Mouse (Mus musculus): ENCODE measurements around the gene Hist1h2bj. TPM values are rescaled to one million over a fixed set of nuclear protein-coding genes. Genes with fewer than 3 reads are reported as not detected.

The Hist1h2bj gene
- polyA plus RNA-seq, 1 experiment, result 87.9 TPM

- TF ChIP-seq CTCF (IDR thresholded peaks at IDR 0.05; ENCODE audit: control insufficient read depth, insufficient read depth, low read length), result no peak
- no peak for TF ChIP-seq POLR2A (IDR thresholded peaks at IDR 0.05; ENCODE audit: borderline replicate concordance, control insufficient read depth, low read depth, low read length)
- Histone ChIP-seq H3K27ac (ENCODE audit: control insufficient read depth, insufficient read depth, low read depth, low read length, poor library complexity) (no peak overlapping the region), H3K4me3 (replicated peaks; ENCODE audit: control insufficient read depth, low read depth, low read length) (no peak overlapping the region), H3K4me1 (ENCODE audit: control insufficient read depth, insufficient read depth, low read length) (peaks cover 5% of the 10 kb centered on the region; the same call in 1 of the 2 replicates)
- 17% methylated on average over 4 of the region's 4 CpGs for WGBS
These were observed 45.2 kb upstream of the Hist1h2bj start for GRCm38 (mm10) chr13:21997821-21998220.

GRCm38 (mm10) chr13:21998412-21998811 is 44.6 kb upstream of the Hist1h2bj start:
- peaks cover 8% of the 10 kb centered on the region; the same call in 1 of the 2 replicates for H3K4me1 ChIP-seq (ENCODE audit: control insufficient read depth, insufficient read depth, low read length)
- WGBS, result 55% methylated on average over 3 of the region's 3 CpGs
- H3K4me3 ChIP-seq (replicated peaks; ENCODE audit: control insufficient read depth, low read depth, low read length), result no peak overlapping the region
- TF ChIP-seq CTCF (IDR thresholded peaks at IDR 0.05; ENCODE audit: control insufficient read depth, insufficient read depth, low read length) (no peak), POLR2A (IDR thresholded peaks at IDR 0.05; ENCODE audit: borderline replicate concordance, control insufficient read depth, low read depth, low read length) (no peak)
- no peak overlapping the region for H3K27ac ChIP-seq (ENCODE audit: control insufficient read depth, insufficient read depth, low read depth, low read length, poor library complexity)

DNA sequence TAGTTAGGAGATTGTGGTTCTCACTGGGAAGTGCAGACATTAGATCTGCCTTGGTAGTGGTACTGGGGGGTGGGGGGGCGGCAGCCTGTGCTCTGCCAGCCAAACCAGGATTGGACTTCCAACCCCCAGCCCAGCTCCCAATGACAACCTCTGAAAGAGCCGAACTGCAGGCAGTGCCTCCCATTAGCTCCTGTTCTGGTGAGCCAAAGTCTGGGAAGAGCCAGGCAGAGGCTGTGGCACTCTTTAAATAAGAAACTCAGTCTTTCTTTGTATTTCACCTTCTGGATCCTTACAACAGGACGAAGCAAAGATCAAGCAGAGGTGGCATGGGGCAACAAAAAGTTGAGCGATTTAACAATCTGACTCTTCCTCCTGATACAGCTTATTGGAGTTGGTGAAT is 43.9 kb upstream of the Hist1h2bj start:
- Histone ChIP-seq H3K4me1 (ENCODE audit: control insufficient read depth, insufficient read depth, low read length) (peaks cover 8% of the 10 kb centered on the region; the same call in 1 of the 2 replicates), H3K27ac (ENCODE audit: control insufficient read depth, insufficient read depth, low read depth, low read length, poor library complexity) (no peak overlapping the region), H3K4me3 (replicated peaks; ENCODE audit: control insufficient read depth, low read depth, low read length) (no peak overlapping the region)
- TF ChIP-seq CTCF (IDR thresholded peaks at IDR 0.05; ENCODE audit: control insufficient read depth, insufficient read depth, low read length), result no peak
- TF ChIP-seq POLR2A (IDR thresholded peaks at IDR 0.05; ENCODE audit: borderline replicate concordance, control insufficient read depth, low read depth, low read length), result no peak
- WGBS, result 71% methylated on average over 4 of the region's 4 CpGs

DNA sequence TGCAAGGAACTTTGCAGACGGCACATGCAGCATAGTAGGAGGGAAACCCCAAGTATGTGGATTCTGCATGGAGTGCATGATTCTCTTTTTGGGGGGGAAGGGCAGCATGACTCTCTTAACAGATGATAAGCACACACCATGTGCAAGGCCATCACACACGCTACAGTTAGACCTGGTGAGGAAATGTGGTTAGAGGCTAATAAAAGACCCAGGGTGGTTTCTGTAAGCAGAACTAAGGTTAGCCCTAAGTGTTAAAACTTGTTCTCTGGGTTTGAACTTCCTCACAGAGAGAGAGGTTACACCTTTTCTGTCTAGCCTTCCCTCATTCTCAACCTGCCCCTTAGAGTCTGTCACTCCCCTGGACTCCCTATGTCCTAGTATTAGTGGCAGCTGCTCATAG is 41.7 kb upstream of the Hist1h2bj start:
- WGBS, result 6% methylated on average over 2 of the region's 2 CpGs
- TF ChIP-seq CTCF (IDR thresholded peaks at IDR 0.05; ENCODE audit: control insufficient read depth, insufficient read depth, low read length) (no peak), POLR2A (IDR thresholded peaks at IDR 0.05; ENCODE audit: borderline replicate concordance, control insufficient read depth, low read depth, low read length) (no peak)
- Histone ChIP-seq H3K27ac (ENCODE audit: control insufficient read depth, insufficient read depth, low read depth, low read length, poor library complexity) (no peak overlapping the region; the same call in 1 of the 2 replicates), H3K4me3 (replicated peaks; ENCODE audit: control insufficient read depth, low read depth, low read length) (no peak overlapping the region), H3K4me1 (ENCODE audit: control insufficient read depth, insufficient read depth, low read length) (peaks cover 9% of the 10 kb centered on the region; the same call in 1 of the 2 replicates)

- Histone ChIP-seq H3K4me3 (replicated peaks; ENCODE audit: control insufficient read depth, low read depth, low read length) (no peak overlapping the region), H3K4me1 (ENCODE audit: control insufficient read depth, insufficient read depth, low read length) (peaks cover 9% of the 10 kb centered on the region; the same call in 1 of the 2 replicates), H3K27ac (ENCODE audit: control insufficient read depth, insufficient read depth, low read depth, low read length, poor library complexity) (no peak overlapping the region; the same call in 1 of the 2 replicates)
- TF ChIP-seq CTCF (IDR thresholded peaks at IDR 0.05; ENCODE audit: control insufficient read depth, insufficient read depth, low read length), result no peak
- no peak for TF ChIP-seq POLR2A (IDR thresholded peaks at IDR 0.05; ENCODE audit: borderline replicate concordance, control insufficient read depth, low read depth, low read length)
- WGBS, result 0% methylated on average over 5 of the region's 5 CpGs
These were observed 41.2 kb upstream of the Hist1h2bj start for GRCm38 (mm10) chr13:22001823-22002222.

DNA sequence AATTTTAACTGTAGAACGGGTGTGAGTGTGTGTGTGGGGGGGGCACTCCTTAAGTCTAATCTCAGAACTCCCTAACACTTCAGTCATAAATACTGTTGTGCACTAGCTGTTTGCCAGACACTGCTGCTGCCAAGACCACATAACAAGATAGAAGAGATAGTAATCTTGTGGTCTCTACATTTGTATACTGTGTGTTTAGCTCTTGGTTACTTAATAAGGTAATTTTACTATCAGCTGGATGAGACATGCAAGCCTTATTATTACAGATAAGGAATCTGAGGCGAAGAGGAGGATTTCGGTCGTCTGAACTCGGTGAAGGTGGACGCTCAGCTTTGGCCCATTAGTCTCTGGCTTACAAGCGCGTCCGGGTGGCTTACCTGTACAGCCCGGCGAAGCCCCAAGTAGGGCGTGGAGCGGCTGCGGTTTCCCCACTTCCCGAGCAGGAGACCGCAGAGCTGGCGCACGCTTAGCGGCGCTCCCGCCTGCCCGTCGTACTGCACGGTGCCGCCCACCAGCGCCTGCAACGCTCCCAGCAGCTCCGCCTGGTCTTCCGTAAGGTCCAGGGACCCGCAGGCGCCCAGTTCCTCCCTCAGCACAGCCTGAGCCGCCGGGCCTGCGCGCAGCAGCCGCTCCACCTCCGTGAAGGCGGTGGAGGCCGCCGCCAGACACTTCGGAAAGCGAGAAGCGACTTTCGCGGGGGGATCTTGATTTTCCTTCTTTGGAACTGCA is 37.2 kb upstream of the Hist1h2bj start:
- peaks cover 8% of the 10 kb centered on the region; the same call in 1 of the 2 replicates for H3K4me1 ChIP-seq (ENCODE audit: control insufficient read depth, insufficient read depth, low read length)
- TF ChIP-seq CTCF (IDR thresholded peaks at IDR 0.05; ENCODE audit: control insufficient read depth, insufficient read depth, low read length), result no peak
- TF ChIP-seq POLR2A (IDR thresholded peaks at IDR 0.05; ENCODE audit: borderline replicate concordance, control insufficient read depth, low read depth, low read length), result no peak
- WGBS, result under 1% methylated on average over 45 of the region's 45 CpGs
- H3K27ac ChIP-seq (ENCODE audit: control insufficient read depth, insufficient read depth, low read depth, low read length, poor library complexity), result peak overlapping the region; percentile 68
- H3K4me3 ChIP-seq (replicated peaks; ENCODE audit: control insufficient read depth, low read depth, low read length), result peak overlapping the region; percentile 60

DNA sequence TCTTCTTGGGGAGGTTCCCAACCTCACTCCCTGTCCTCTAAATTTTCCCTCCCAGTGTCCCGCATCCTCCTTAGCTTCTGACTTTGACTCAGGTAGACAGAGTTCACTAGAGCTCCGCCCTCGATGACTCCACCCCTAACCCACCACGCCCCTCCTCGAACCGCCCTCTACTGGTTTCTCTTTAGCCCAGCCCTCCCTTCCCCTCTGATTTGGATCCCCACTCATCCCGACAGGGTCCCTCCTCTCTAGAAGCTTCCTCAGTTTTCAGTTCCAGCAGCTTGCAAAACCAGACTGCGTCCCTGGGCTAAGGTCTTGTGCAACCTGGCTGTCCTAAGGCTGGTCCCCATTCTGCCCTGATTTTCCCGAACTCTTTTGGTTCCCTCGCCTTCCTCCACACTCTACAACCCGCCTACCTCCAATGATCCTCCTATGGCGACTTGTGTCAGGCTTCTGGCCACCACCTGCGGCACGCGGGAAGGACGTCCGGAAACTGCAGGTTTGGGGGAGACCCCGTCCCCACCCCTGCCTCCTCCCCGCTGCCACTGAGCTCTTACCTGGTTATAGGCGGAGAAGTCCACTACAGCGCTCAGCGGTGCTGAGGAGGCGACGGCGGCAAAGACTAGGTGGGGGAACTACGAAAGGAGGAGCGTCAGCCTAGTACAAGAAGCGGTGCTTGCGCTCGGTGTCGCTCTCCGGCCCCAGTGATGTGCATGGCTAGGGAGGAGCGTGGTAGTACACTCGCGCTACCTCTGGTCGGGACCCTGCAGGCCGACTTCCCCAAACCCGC is 36.5 kb upstream of the Hist1h2bj start:
- 0 out of 2 replicates have a peak, but pooled peaks have one; percentile 4 for TF ChIP-seq CTCF (IDR thresholded peaks at IDR 0.05; ENCODE audit: control insufficient read depth, insufficient read depth, low read length)
- TF ChIP-seq POLR2A (IDR thresholded peaks at IDR 0.05; ENCODE audit: borderline replicate concordance, control insufficient read depth, low read depth, low read length), result peak; percentile 31; the same call in 1 of the 2 replicates
- peaks cover 5% of the 10 kb centered on the region; the same call in 1 of the 2 replicates for H3K4me1 ChIP-seq (ENCODE audit: control insufficient read depth, insufficient read depth, low read length)
- 1% methylated on average over 38 of the region's 38 CpGs for WGBS
- H3K27ac ChIP-seq (ENCODE audit: control insufficient read depth, insufficient read depth, low read depth, low read length, poor library complexity), result peak overlapping the region; percentile 68
- H3K4me3 ChIP-seq (replicated peaks; ENCODE audit: control insufficient read depth, low read depth, low read length), result peak overlapping the region; percentile 60

GRCm38 (mm10) chr13:22007121-22007510 is 35.9 kb upstream of the Hist1h2bj start:
- H3K27ac ChIP-seq (ENCODE audit: control insufficient read depth, insufficient read depth, low read depth, low read length, poor library complexity), result no peak overlapping the region
- H3K4me3 ChIP-seq (replicated peaks; ENCODE audit: control insufficient read depth, low read depth, low read length), result peak overlapping the region; percentile 0
- no peak for TF ChIP-seq POLR2A (IDR thresholded peaks at IDR 0.05; ENCODE audit: borderline replicate concordance, control insufficient read depth, low read depth, low read length)
- no peak for TF ChIP-seq CTCF (IDR thresholded peaks at IDR 0.05; ENCODE audit: control insufficient read depth, insufficient read depth, low read length)
- peaks cover 5% of the 10 kb centered on the region; the same call in 1 of the 2 replicates for H3K4me1 ChIP-seq (ENCODE audit: control insufficient read depth, insufficient read depth, low read length)
- WGBS, result 18% methylated on average over 18 of the region's 18 CpGs
